Mouse (Mus musculus): ENCODE results near the gene Tmc2.

The Tmc2 gene

GRCm38 (mm10) chr2:130294936-130295277 lies 99.9 kb downstream of the Tmc2 start, which contains the start of gene Ebf4:
Gene Ebf4, plus strand, starts transcription at chr2:130295169.
- no peak for TF ChIP-seq POU5F1 (IDR thresholded peaks at IDR 0.05; ENCODE audit: borderline replicate concordance, low read length)
- TF ChIP-seq NANOG (IDR thresholded peaks at IDR 0.05; ENCODE audit: borderline replicate concordance, low read length): no peak
- no peak for TF ChIP-seq CTCF (conservative IDR thresholded peaks at IDR 0.05; ENCODE audit: low read length)
- Histone ChIP-seq H3K9me3 (ENCODE audit: low read length) (no peaks in the 10 kb centered on the region), H3K4me1 (replicated peaks; ENCODE audit: low read depth, low read length) (peaks cover 32% of the 10 kb centered on the region), H3K36me3 (ENCODE audit: insufficient read depth, low read length) (no peaks in the 10 kb centered on the region), H3K4me3 (replicated peaks; ENCODE audit: low read length) (peak within 1 kb of the TSS; percentile 81), H3K27me3 (ENCODE audit: insufficient read depth, low read length) (peaks cover 75% of the 10 kb centered on the region)

GRCm38 (mm10) chr2:130295331-130296133 lies 100.5 kb downstream of the Tmc2 start:
- Histone ChIP-seq H3K9me3 (ENCODE audit: low read length) (no peaks in the 10 kb centered on the region), H3K4me1 (replicated peaks; ENCODE audit: low read depth, low read length) (peaks cover 32% of the 10 kb centered on the region), H3K27me3 (ENCODE audit: insufficient read depth, low read length) (peaks cover 81% of the 10 kb centered on the region), H3K36me3 (ENCODE audit: insufficient read depth, low read length) (no peaks in the 10 kb centered on the region), H3K4me3 (replicated peaks; ENCODE audit: low read length) (peak overlapping the region; percentile 81)
- TF ChIP-seq CTCF (conservative IDR thresholded peaks at IDR 0.05; ENCODE audit: low read length): no peak
- no peak for TF ChIP-seq NANOG (IDR thresholded peaks at IDR 0.05; ENCODE audit: borderline replicate concordance, low read length)
- TF ChIP-seq POU5F1 (IDR thresholded peaks at IDR 0.05; ENCODE audit: borderline replicate concordance, low read length): no peak

- no peaks in the 10 kb centered on the region for H3K36me3 ChIP-seq (ENCODE audit: insufficient read depth, low read length)
- H3K4me3 ChIP-seq (replicated peaks; ENCODE audit: low read length): peak overlapping the region; percentile 81
- TF ChIP-seq POU5F1 (IDR thresholded peaks at IDR 0.05; ENCODE audit: borderline replicate concordance, low read length) (no peak), CTCF (conservative IDR thresholded peaks at IDR 0.05; ENCODE audit: low read length) (no peak), NANOG (IDR thresholded peaks at IDR 0.05; ENCODE audit: borderline replicate concordance, low read length) (no peak)
- peaks cover 88% of the 10 kb centered on the region for H3K27me3 ChIP-seq (ENCODE audit: insufficient read depth, low read length)
- H3K9me3 ChIP-seq (ENCODE audit: low read length): no peaks in the 10 kb centered on the region
- H3K4me1 ChIP-seq (replicated peaks; ENCODE audit: low read depth, low read length): peaks cover 27% of the 10 kb centered on the region
These were observed 101.2 kb downstream of the Tmc2 start for GRCm38 (mm10) chr2:130296134-130296745.

GRCm38 (mm10) chr2:130297580-130297979 lies 102.6 kb downstream of the Tmc2 start:
- Histone ChIP-seq H3K36me3 (ENCODE audit: insufficient read depth, low read length) (no peaks in the 10 kb centered on the region), H3K27me3 (ENCODE audit: insufficient read depth, low read length) (peaks cover 93% of the 10 kb centered on the region), H3K4me1 (replicated peaks; ENCODE audit: low read depth, low read length) (peaks cover 29% of the 10 kb centered on the region), H3K4me3 (replicated peaks; ENCODE audit: low read length) (no peak overlapping the region), H3K9me3 (ENCODE audit: low read length) (no peaks in the 10 kb centered on the region)
- no peak for TF ChIP-seq POU5F1 (IDR thresholded peaks at IDR 0.05; ENCODE audit: borderline replicate concordance, low read length)
- no peak for TF ChIP-seq CTCF (conservative IDR thresholded peaks at IDR 0.05; ENCODE audit: low read length)
- no peak for TF ChIP-seq NANOG (IDR thresholded peaks at IDR 0.05; ENCODE audit: borderline replicate concordance, low read length)

- H3K4me1 ChIP-seq (replicated peaks; ENCODE audit: low read depth, low read length): peaks cover 11% of the 10 kb centered on the region
- H3K36me3 ChIP-seq (ENCODE audit: insufficient read depth, low read length): no peaks in the 10 kb centered on the region
- H3K4me3 ChIP-seq (replicated peaks; ENCODE audit: low read length): no peak overlapping the region
- no peaks in the 10 kb centered on the region for H3K9me3 ChIP-seq (ENCODE audit: low read length)
- no peak for TF ChIP-seq CTCF (conservative IDR thresholded peaks at IDR 0.05; ENCODE audit: low read length)
- no peak for TF ChIP-seq POU5F1 (IDR thresholded peaks at IDR 0.05; ENCODE audit: borderline replicate concordance, low read length)
- peak; percentile 88 for TF ChIP-seq NANOG (IDR thresholded peaks at IDR 0.05; ENCODE audit: borderline replicate concordance, low read length)
- H3K27me3 ChIP-seq (ENCODE audit: insufficient read depth, low read length): peaks cover 90% of the 10 kb centered on the region
These were observed 108.0 kb downstream of the Tmc2 start for GRCm38 (mm10) chr2:130303014-130303413.

Data from E14TG2a.4 (cell line).